Mouse (Mus musculus) neural tube, embryonic 13.5 days (tissue): ENCODE measurements at regions not wholly inside any gene's neighbourhood (a gene's known extent, or its start where the extent isn't known, plus 50 kb on each side); places are given as distances from the start of the nearest gene placed in this dataset.

ENCODE experiments used
- ATAC-seq: fragments of 200-750 bp; cut with Nextera tagmentation; 2 replicates; pipeline ENCODE4 v1.8.0; 2017; ENCODE audit warnings: low read depth, mild to moderate bottlenecking, moderate TSS enrichment, moderate library complexity
- H3K27ac ChIP-seq: fragments of 300-500 bp; sonication (generic); replicated peaks from 2 replicates; pipeline ENCODE4 v1.5.1; 2015; ENCODE audit warnings: moderate library complexity, mild to moderate bottlenecking, inconsistent platforms
- H3K27me3 ChIP-seq: fragments of 300-500 bp; sonication (generic); 2 replicates; pipeline ENCODE4 v1.6.1; 2015; ENCODE audit warnings: mild to moderate bottlenecking, inconsistent platforms
- H3K36me3 ChIP-seq: fragments of 300-500 bp; sonication (generic); 2 replicates; pipeline ENCODE4 v1.6.1; 2015; ENCODE audit warnings: mild to moderate bottlenecking, inconsistent platforms
- H3K4me1 ChIP-seq: fragments of 300-500 bp; sonication (generic); replicated peaks from 2 replicates; pipeline ENCODE4 v1.6.1; 2015; ENCODE audit warnings: inconsistent platforms
- H3K4me2 ChIP-seq: fragments of 300-500 bp; sonication (generic); 2 replicates; pipeline ENCODE4 v1.6.1; 2015; ENCODE audit warnings: inconsistent platforms, mild to moderate bottlenecking, moderate library complexity
- H3K4me3 ChIP-seq: fragments of 300-500 bp; sonication (generic); 2 replicates; pipeline ENCODE4 v1.5.1; 2015; ENCODE audit warnings: mild to moderate bottlenecking, inconsistent platforms
- H3K9ac ChIP-seq: fragments of 300-500 bp; sonication (generic); 2 replicates; pipeline ENCODE4 v1.6.1; 2015; ENCODE audit warnings: moderate library complexity, mild to moderate bottlenecking, inconsistent platforms
- H3K9me3 ChIP-seq: fragments of 300-500 bp; sonication (generic); 2 replicates; pipeline ENCODE4 v1.6.1; 2016; ENCODE audit warnings: inconsistent platforms
- WGBS: fragments of 180-500 bp; shearing (Covaris S2); methylation state at CpG from one replicate; pipeline ENCODE4 v1.1.7; 2015; 5-methylcytosine and 5-hydroxymethylcytosine counted together

DNA sequence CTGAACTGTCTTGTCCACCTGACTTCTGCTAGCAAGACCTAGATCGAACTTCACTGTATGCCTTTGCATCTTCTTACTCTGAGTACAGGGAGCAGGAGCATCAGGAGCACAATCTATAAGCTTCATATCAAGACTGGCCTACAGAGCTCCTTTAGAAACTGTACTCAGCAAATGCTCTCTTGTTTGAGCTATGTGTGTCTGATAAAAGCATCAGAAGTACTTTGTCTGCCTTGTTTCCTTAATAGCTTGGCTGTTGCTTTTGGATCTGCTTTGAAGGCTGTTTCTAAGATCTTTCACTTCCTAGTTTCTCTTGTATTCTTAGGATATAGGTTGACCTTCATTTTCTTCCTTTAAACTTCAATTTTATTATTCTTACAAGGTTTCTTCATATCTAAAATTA, 175.3 kb upstream of the Cypt12 start:
- Histone ChIP-seq H3K36me3 (no peaks in the 10 kb centered on the region), H3K4me2 (no peak overlapping the region), H3K27ac (no peak overlapping the region), H3K4me3 (no peak overlapping the region), H3K4me1 (no peaks in the 10 kb centered on the region), H3K27me3 (no peaks in the 10 kb centered on the region), H3K9ac (no peak overlapping the region), H3K9me3 (no peaks in the 10 kb centered on the region)
- 88% methylated on average over 1 of the region's 1 CpGs for WGBS
- ATAC-seq: no peak

DNA sequence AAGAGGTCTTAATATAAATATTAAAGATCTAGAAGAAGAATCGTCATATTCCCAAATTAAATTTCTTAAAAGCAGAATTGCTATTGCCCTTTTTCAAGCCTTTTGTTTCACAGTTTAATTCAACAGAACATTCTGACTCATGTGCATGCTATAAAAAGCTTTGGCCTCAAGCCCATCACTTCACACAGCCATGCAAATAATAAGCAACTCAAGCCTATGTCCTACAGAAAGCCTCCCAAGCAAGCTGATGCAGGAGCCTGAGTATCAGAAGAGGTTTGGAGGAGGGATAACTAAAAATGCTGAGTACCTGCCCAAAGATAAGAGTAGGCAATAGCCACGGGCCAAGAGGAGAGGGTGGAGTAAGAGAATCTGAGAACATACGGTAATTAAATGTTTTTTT, 169.1 kb upstream of the Cypt12 start:
- Histone ChIP-seq H3K27ac (no peak overlapping the region), H3K9me3 (no peaks in the 10 kb centered on the region), H3K4me1 (no peaks in the 10 kb centered on the region), H3K36me3 (no peaks in the 10 kb centered on the region), H3K4me3 (no peak overlapping the region), H3K27me3 (no peaks in the 10 kb centered on the region), H3K4me2 (no peak overlapping the region), H3K9ac (no peak overlapping the region)
- WGBS: 79% methylated on average over 3 of the region's 3 CpGs
- no peak for ATAC-seq

DNA sequence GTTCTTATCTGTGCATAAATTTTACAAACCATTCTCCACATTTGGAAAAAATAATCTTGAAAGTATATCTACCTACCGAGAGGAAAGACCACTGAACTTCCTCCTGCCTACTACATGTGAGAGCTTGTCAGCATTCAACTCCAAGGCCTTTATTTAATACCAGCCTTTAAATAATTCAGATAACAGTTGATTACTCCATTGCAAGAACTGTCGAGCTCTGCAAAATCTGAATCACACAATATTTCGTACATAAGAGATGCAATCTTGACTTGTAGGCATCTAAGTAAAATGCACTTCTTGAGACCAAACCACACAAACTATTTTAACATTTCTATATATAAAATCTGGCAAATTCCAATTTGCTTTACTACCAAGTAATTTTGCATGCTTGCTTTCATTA, 164.1 kb upstream of the Cypt12 start:
- 31% methylated on average over 3 of the region's 3 CpGs for WGBS
- Histone ChIP-seq H3K4me1 (peaks cover 39% of the 10 kb centered on the region), H3K36me3 (no peaks in the 10 kb centered on the region), H3K27me3 (no peaks in the 10 kb centered on the region), H3K4me2 (peak overlapping the region; percentile 97), H3K9ac (peak overlapping the region; percentile 67), H3K9me3 (no peaks in the 10 kb centered on the region), H3K4me3 (peak overlapping the region; percentile 29), H3K27ac (peak overlapping the region; percentile 100)
- ATAC-seq: no peak

DNA sequence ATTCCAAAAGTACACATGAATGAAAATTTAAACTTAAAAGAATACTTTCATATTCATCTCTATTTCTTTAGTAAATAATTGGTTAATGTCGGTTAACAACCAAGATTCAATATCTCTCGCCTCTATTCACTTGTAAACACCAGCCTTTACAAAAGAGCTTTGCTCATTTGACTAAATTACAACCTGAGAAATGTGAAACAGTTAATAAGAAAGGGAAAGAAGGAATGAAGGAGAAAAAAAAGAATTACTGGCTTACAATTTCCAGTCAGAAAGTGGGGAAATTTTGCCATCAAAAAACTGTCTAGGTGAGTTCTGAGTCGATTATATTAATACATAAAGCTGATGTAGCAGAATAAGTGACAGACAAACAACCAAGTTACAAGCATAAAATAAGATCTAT, 163.6 kb upstream of the Cypt12 start:
- Histone ChIP-seq H3K9me3 (no peaks in the 10 kb centered on the region), H3K4me3 (peak overlapping the region; percentile 70), H3K9ac (peak overlapping the region; percentile 100), H3K27me3 (no peaks in the 10 kb centered on the region), H3K27ac (peak overlapping the region; percentile 100), H3K4me2 (peak overlapping the region; percentile 97), H3K4me1 (peaks cover 39% of the 10 kb centered on the region), H3K36me3 (no peaks in the 10 kb centered on the region)
- WGBS: 21% methylated on average over 3 of the region's 3 CpGs
- no peak for ATAC-seq

DNA sequence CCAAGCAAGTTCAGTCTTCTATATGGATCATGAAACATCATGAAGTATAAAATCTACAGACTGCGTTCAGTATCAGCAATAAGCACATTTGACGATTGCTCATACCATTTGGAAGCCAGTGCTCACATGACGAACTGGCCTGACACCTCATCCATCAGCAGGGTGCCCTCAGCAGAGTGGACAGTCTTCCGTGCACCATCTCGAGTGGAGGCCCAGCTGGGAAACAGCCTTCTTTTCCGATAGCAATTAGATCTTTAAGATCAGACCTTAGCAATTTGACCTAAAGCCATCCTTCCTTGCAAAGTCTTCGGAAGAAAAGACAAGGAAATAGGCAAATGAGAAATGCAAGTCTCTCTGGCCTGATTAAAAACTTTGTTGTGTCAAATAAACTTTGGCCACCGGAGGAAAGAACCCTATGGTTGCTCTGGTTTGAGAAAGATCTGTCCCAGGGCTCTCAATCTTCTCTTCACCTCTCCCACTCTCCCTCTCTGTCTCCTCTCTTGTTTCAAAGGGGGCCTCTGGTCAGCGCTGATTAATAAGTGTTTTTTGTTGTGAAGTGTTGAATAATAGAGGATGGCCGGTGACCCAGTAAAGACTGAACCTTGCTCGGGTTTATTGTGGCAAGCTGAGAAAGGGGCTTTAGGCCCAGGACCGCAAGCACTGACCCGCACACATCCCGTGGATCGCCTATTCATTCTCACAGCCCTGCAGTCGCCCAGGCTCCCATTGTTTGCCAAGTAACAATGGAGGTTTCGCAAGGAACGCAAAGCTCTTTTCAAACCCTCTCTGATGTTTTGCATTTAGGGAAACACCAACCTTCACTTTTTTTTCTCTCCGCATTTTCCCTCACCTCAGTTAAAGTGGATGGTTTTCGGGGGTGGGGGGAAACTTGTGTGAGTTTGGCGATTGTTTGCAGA, 162.8 kb upstream of the Cypt12 start:
- ATAC-seq: no peak
- Histone ChIP-seq H3K4me2 (peak overlapping the region; percentile 97), H3K27me3 (no peaks in the 10 kb centered on the region), H3K4me1 (peaks cover 39% of the 10 kb centered on the region), H3K4me3 (peak overlapping the region; percentile 70), H3K9ac (peak overlapping the region; percentile 100), H3K36me3 (no peaks in the 10 kb centered on the region), H3K9me3 (no peaks in the 10 kb centered on the region), H3K27ac (peak overlapping the region; percentile 100)
- WGBS: 2% methylated on average over 21 of the region's 21 CpGs

DNA sequence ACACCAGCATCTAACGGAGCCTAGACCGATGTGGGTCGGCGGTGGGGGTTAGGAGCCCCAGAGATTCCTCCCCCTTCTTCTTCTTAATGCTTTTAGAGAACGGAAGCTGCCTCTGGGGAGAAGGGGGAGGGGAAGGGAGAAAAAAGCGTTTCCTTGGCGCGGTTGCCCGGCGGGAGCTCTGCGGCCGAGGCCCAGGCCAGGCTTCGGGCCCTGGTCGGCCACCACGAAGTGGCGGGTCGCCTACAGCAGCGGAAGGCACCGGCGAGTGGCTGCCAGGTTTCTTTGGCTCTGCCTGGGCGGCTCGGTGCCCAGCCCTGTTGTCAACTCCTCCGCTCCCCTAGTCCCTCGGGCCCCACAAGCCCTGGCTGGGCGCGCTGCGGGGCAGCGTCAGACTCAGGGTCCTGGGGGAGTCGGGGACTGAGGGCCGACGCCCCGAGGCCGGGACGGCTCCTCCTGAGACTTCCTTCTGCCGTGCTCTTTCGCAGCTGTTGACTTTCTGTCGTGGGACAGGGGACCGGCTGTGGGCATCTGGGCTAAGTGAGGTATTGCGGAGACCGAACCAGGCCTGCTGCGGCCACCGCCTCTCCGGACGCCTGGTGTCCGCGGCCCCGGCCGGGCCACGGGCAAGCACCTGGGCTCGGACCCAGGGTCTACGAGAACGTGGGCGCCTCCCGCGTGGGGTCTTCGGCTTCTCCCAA, 162.0 kb upstream of the Cypt12 start:
- H3K27ac ChIP-seq: peak overlapping the region; percentile 100
- H3K27me3 ChIP-seq: no peaks in the 10 kb centered on the region
- under 1% methylated on average over 55 of the region's 56 CpGs for WGBS
- peaks cover 39% of the 10 kb centered on the region for H3K4me1 ChIP-seq
- no peaks in the 10 kb centered on the region for H3K9me3 ChIP-seq
- peak; percentile 55 for ATAC-seq
- H3K36me3 ChIP-seq: no peaks in the 10 kb centered on the region
- H3K4me2 ChIP-seq: peak overlapping the region; percentile 97
- H3K9ac ChIP-seq: peak overlapping the region; percentile 100
- H3K4me3 ChIP-seq: peak overlapping the region; percentile 70

DNA sequence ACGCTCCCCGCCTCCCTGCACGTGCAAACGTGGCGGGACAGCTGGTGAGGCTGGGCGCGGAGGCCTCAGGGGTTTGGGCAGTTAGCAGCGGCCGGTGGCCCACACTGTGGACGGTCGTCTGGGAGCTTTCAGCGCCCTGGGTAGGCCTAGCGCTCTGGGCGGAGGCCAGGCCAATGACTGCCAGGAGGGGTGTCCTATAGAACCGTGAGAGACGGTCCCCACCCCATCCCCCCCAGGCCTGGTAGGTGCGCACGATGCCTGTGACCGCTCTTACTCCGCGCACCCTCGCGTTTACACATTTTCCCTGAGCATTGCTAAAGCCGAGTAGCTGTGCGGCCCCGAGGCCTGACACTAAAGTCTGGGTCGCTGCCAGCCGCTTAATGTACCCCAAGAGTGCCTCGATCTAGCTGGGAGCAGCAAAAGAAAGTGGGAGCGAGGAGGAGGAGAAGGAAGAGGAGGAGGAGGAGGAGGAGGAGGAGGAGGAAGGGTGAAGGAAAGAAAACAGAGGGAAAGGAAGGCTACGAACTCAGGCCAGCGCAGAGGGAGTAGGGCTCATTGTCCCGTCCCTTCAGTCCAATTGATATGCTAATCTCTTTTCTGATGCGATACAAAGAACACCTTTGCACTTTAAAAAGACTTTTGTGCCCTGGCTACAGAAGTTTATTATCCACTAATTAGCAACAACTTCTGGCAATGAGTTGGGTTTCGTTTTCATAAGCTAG, 161.3 kb upstream of the Cypt12 start:
- Histone ChIP-seq H3K9me3 (no peaks in the 10 kb centered on the region), H3K27me3 (no peaks in the 10 kb centered on the region), H3K9ac (peak overlapping the region; percentile 100), H3K4me1 (peaks cover 39% of the 10 kb centered on the region), H3K4me2 (peak overlapping the region; percentile 97), H3K27ac (peak overlapping the region; percentile 100), H3K4me3 (peak overlapping the region; percentile 70), H3K36me3 (no peaks in the 10 kb centered on the region)
- peak; percentile 76 for ATAC-seq
- under 1% methylated on average over 35 of the region's 35 CpGs for WGBS

DNA sequence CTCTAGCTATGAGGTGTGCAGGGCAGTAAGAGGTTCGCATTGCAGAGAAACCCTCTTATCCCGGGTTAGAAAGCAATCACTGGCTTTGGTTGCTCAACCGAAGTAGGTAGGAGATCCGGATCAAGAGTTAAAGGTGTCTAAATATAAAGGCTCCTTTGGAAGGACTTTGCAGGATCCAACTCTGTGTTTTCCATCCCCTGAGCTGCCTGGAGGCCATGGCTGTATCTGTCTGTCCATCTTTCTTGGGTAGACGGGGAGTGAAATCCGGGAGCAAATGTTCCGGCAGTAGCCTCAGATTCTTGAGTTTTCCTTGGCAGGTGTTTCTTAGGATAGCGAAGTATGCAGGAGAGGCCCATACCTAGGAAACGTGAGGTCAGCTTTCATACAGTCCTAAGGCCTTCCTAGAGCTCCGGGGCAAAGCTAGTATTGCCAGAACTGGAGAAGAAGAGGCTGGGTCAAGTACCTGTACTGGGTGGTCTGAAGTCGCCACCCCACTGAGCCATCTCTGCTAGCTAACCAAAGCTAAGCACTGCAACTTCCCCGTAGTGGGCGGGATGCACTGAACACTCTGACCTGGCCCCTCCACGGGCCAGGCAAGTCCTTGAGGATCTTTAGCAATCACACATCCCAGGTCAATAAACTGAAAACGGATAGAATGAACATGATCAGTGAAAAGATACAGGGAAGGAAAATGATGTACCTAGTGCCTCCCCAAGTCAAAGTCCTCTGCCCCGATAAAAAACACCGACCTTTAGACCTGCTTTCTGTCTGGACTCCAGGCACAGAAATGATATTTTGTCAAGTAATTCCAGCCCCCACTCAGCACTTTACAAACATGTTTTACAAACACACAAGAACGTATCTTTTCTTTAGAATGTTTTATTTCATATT, 160.5 kb upstream of the Cypt12 start:
- Histone ChIP-seq H3K9me3 (no peaks in the 10 kb centered on the region), H3K4me1 (peaks cover 39% of the 10 kb centered on the region), H3K36me3 (no peaks in the 10 kb centered on the region), H3K4me3 (peak overlapping the region; percentile 70), H3K27ac (peak overlapping the region; percentile 100), H3K4me2 (peak overlapping the region; percentile 97), H3K27me3 (no peaks in the 10 kb centered on the region), H3K9ac (peak overlapping the region; percentile 100)
- WGBS: 6% methylated on average over 18 of the region's 18 CpGs
- ATAC-seq: no peak

DNA sequence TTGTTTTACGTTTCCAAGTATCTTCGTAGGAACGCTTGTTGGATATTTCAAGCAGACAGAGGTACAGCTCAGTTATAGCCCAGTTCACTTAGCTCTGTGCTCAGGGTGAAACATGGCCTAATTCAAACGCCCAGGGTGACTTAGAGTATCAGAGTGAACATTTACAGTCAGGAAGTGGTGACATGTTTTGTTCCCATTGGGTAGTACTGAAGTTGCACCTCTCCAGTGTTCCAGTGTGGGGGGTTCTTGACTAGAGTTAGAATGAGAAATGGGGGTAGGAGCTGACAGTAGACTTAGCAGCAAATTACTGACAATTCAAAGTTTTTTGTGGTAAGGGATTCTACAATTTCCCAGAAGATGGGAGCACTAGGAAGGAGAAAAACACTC, 159.9 kb upstream of the Cypt12 start:
- Histone ChIP-seq H3K9me3 (no peaks in the 10 kb centered on the region), H3K27ac (peak overlapping the region; percentile 100), H3K4me1 (peaks cover 39% of the 10 kb centered on the region), H3K4me2 (peak overlapping the region; percentile 97), H3K36me3 (no peaks in the 10 kb centered on the region), H3K27me3 (no peaks in the 10 kb centered on the region), H3K4me3 (peak overlapping the region; percentile 70), H3K9ac (peak overlapping the region; percentile 100)
- no peak for ATAC-seq
- 26% methylated on average over 4 of the region's 4 CpGs for WGBS

DNA sequence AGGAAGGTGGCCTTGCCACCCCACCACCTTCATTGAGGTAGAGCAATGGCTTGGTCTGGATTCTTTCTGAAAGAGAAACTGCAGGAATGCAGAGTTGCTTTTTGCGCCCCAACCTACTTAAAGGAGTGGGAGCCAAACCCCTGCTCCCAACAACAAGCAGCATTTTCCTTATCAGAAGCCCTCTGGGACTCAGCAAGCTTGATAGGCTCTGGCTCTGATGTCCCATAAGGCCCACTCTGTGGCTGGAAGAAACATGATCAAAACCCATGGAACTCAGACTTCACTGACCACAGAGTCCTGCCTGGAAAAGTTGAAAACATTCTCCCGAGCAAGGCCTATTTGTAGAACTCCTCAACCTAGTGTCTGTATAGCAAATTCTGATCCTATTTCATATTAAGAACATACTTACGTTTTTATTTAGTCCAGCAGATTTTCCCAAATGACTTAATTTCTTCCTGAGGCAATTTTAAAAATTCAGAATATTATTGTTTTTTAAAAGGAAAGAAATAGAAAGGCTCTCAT, 159.4 kb upstream of the Cypt12 start:
- Histone ChIP-seq H3K9ac (peak overlapping the region; percentile 100), H3K4me2 (peak overlapping the region; percentile 97), H3K4me1 (peaks cover 39% of the 10 kb centered on the region), H3K27ac (peak overlapping the region; percentile 100), H3K27me3 (peaks cover 4% of the 10 kb centered on the region; the same call in 1 of the 2 replicates), H3K9me3 (no peaks in the 10 kb centered on the region), H3K4me3 (peak overlapping the region; percentile 70), H3K36me3 (no peaks in the 10 kb centered on the region)
- no peak for ATAC-seq
- 20% methylated on average over 3 of the region's 3 CpGs for WGBS
